Mouse (Mus musculus) ES-E14 (cell line): ENCODE results near the gene Vpreb2. TPM values are rescaled to one million over a fixed set of nuclear protein-coding genes. Genes with fewer than 3 reads are reported as not detected.
"Not testable (repeated sequence)": the region's sequence is repeated elsewhere in the genome, so short reads cannot be mapped to it uniquely, and the experiment has no call there.

Source experiments
- DNase-seq: peaks from one replicate; pipeline ENCODE4 v3.0.0-alpha.2; 2013; ENCODE audit warnings: low read depth, low spot score
- H3K27ac ChIP-seq: 2 replicates; pipeline ENCODE4 v1.5.1; 2012; ENCODE audit warnings: low read depth, mild to moderate bottlenecking, low read length, moderate library complexity, mixed read lengths; ENCODE audit not compliant: poor library complexity, insufficient read depth, severe bottlenecking
- H3K36me3 ChIP-seq: 2 replicates; pipeline ENCODE4 v1.6.1; 2012; ENCODE audit warnings: mild to moderate bottlenecking, low read length, moderate library complexity, mixed read lengths; ENCODE audit not compliant: control insufficient read depth, poor library complexity, insufficient read depth, severe bottlenecking
- H3K4me1 ChIP-seq, 2 experiments: fragments of 150-350 bp in 1 of 2; sonication (generic) in 1 of 2; 2 replicates each; pipeline ENCODE4 v1.6.1; 2012; ENCODE audit warnings: low read length in 2 of 2, mild to moderate bottlenecking in 1 of 2, mixed read lengths in 1 of 2; ENCODE audit not compliant: control insufficient read depth in 2 of 2, insufficient read depth in 2 of 2, poor library complexity in 1 of 2
- H3K4me3 ChIP-seq, 2 experiments: fragments of 150-350 bp in 1 of 2; sonication (generic) in 1 of 2; 2 replicates each; pipeline ENCODE4 v1.5.1; 2012; ENCODE audit warnings: low read length in 2 of 2, low read depth in 1 of 2, mild to moderate bottlenecking in 1 of 2, mixed read lengths in 1 of 2; ENCODE audit not compliant: insufficient read depth in 1 of 2, poor library complexity in 1 of 2, severe bottlenecking in 1 of 2
- H3K9ac ChIP-seq: 2 replicates; pipeline ENCODE4 v1.6.1; 2012; ENCODE audit warnings: low read depth, mild to moderate bottlenecking, low read length, mixed read lengths; ENCODE audit not compliant: poor library complexity, insufficient read depth, severe bottlenecking
- H3K9me3 ChIP-seq: fragments of 150-350 bp; sonication (generic); 2 replicates; pipeline ENCODE4 v1.6.1; 2012; ENCODE audit warnings: low read depth, mild to moderate bottlenecking, low read length; ENCODE audit not compliant: control insufficient read depth, insufficient read depth
- CHD2 ChIP-seq: IDR thresholded peaks from 2 replicates; pipeline ENCODE4 v1.6.1; 2014; ENCODE audit warnings: mild to moderate bottlenecking, low read depth, low read length, inconsistent platforms
- HCFC1 ChIP-seq: IDR thresholded peaks from 2 replicates; pipeline ENCODE4 v1.6.1; 2012; ENCODE audit warnings: low read length, inconsistent platforms, borderline replicate concordance; ENCODE audit not compliant: insufficient read depth
- MAFK ChIP-seq: IDR thresholded peaks from 2 replicates; pipeline ENCODE4 v1.6.1; 2014; ENCODE audit warnings: mild to moderate bottlenecking, low read depth, low read length, inconsistent platforms; ENCODE audit not compliant: insufficient read depth
- ZC3H11A ChIP-seq: IDR thresholded peaks from 2 replicates; pipeline ENCODE4 v1.6.1; 2012; ENCODE audit warnings: low read depth, mild to moderate bottlenecking, inconsistent platforms, low read length, borderline replicate concordance
- ZNF384 ChIP-seq: IDR thresholded peaks from 2 replicates; pipeline ENCODE4 v1.6.1; 2012; ENCODE audit warnings: low read depth, low read length, inconsistent platforms
- in situ Hi-C, 2 experiments: fragments of 600-800 bp; cut with MboI; formaldehyde crosslinking; loops; one replicate each; pipeline ENCODE4 v1.15.1; 2025; ENCODE audit warnings: low sequenced_read_pairs in 2 of 2, inconsistent platforms in 1 of 2; ENCODE audit not compliant: unreplicated experiment in 2 of 2
- total RNA-seq: library from RNA; depleted of rRNA; stranded (reverse); fragments of 300-350 nt; gene quantifications from 2 replicates; pipeline ENCODE4 v1.2.3, GENCODE M21; 2012

Vpreb2 gene
- total RNA-seq, 1 experiment: not detected

- no peak for TF ChIP-seq ZC3H11A
- TF ChIP-seq HCFC1: no peak
- no peak for TF ChIP-seq CHD2
- TF ChIP-seq MAFK: no peak
- no peak for TF ChIP-seq ZNF384
- in situ Hi-C loops: no loop called here
- Histone ChIP-seq H3K36me3 (no peaks in the 10 kb centered on the region), H3K9me3 (no peaks in the 10 kb centered on the region), H3K4me1 (peaks cover 0 to 10% of the 10 kb centered on the region in 2 experiments; a peak in 2 of 4 replicates), H3K4me3 (no peak overlapping the region), H3K27ac (no peak overlapping the region), H3K9ac (no peak overlapping the region)
- DNase-seq: no peak
Measured at GRCm38 (mm10) chr16:18004589-18004988, 24.4 kb downstream of the Vpreb2 start.

GRCm38 (mm10) chr16:18007083-18007482, 26.9 kb downstream of the Vpreb2 start:
- peak; percentile 48 for DNase-seq
- H3K27ac ChIP-seq: no peak overlapping the region
- H3K4me3 ChIP-seq: no peak overlapping the region
- no peaks in the 10 kb centered on the region for H3K9me3 ChIP-seq
- TF ChIP-seq CHD2 (no peak), MAFK (no peak), ZC3H11A (no peak), ZNF384 (no peak), HCFC1 (no peak)
- H3K4me1 ChIP-seq: peaks cover 0 to 12% of the 10 kb centered on the region in 2 experiments; a peak in 3 of 4 replicates
- H3K36me3 ChIP-seq: no peaks in the 10 kb centered on the region
- in situ Hi-C loops: no loop called here
- H3K9ac ChIP-seq: no peak overlapping the region

DNA sequence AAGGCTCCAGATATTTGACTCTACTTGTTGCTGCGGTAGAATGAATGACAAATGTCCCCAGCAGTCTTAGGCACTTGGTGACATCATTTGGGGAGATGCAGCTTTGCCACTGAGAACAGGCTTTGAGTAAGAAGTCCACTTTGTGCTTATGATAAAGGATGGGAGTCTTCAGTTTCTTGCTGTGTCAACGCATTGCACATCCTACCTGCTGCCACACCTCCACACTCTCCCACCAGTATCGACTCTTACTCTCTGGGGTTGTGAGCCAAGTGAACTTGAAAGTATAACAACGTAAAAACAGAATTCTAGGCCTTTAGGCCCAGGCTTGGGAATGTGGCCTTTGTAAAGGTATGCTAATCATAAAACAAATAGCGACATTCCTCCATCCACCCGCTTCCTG, 30.9 kb downstream of the Vpreb2 start:
- H3K4me3 ChIP-seq: no peak overlapping the region
- TF ChIP-seq ZC3H11A (no peak), ZNF384 (no peak), MAFK (no peak), HCFC1 (no peak), CHD2 (no peak)
- peak; percentile 34 for DNase-seq
- in situ Hi-C loops: no loop called here
- H3K4me1 ChIP-seq: peaks cover 0 to 8% of the 10 kb centered on the region in 2 experiments; a peak in 3 of 4 replicates
- H3K27ac ChIP-seq: peak overlapping the region; percentile 20; the same call in 1 of the 2 replicates
- no peaks in the 10 kb centered on the region for H3K9me3 ChIP-seq
- no peaks in the 10 kb centered on the region; the same call in 1 of the 2 replicates for H3K36me3 ChIP-seq
- H3K9ac ChIP-seq: no peak overlapping the region

- H3K9me3 ChIP-seq, H3K4me1 ChIP-seq, H3K27ac ChIP-seq, DNase-seq, H3K4me3 ChIP-seq, H3K9ac ChIP-seq, in situ Hi-C loops, H3K36me3 ChIP-seq: not testable (repeated sequence)
Measured at GRCm38 (mm10) chr16:18016482-18016881, 36.3 kb downstream of the Vpreb2 start.

DNA sequence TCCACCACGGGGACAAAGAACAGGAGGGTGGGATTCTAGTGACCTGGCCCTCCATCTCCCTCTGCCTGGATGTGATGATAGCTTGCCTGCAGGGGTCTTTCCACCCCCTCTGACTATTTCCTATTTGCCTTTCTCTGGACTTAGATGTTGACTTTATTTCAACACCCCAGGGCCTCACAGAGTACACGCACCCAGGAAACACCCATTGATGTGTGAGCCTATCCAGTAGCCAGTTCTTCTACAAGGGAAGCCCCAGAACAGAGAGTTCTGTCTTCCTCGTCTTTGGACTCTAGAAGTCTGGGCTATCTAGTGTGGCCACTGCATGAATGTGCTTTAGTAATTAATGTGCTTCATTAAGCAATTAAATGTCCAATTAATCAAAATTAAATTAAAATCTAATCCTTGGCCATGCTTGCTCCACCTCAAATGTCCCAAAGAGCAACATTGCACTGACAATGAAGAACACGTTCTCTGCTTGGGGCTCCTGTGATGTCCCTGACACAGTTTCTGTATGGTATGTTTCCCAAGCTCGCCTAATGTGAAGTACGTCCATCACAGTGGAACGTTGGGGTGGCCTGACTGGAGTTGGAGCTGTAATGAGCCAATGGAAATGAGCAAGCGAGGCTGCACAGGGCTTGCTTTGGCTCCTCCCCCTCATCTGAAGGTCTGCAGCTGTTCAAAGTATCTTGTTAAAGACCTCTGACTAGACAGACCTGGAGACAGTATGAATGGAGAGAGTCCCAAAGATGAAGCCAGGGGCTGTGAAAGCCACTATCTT, 42.7 kb downstream of the Vpreb2 start:
- no peak overlapping the region for H3K4me3 ChIP-seq
- no peaks in the 10 kb centered on the region for H3K36me3 ChIP-seq
- no peak overlapping the region for H3K9ac ChIP-seq
- TF ChIP-seq ZNF384 (no peak), CHD2 (no peak), HCFC1 (no peak), MAFK (no peak), ZC3H11A (no peak)
- no peak overlapping the region for H3K27ac ChIP-seq
- no peaks in the 10 kb centered on the region for H3K9me3 ChIP-seq
- no peak for DNase-seq
- in situ Hi-C loops: no loop called here
- H3K4me1 ChIP-seq: peaks cover 0 to 7% of the 10 kb centered on the region in 2 experiments; a peak in 1 of 4 replicates
